Mouse (Mus musculus) midbrain, embryonic 10.5 days (tissue): ENCODE results near the gene Cfap97d2. TPM values are rescaled to one million over a fixed set of nuclear protein-coding genes. Genes with fewer than 3 reads are reported as not detected.
"Not testable (repeated sequence)": the region's sequence is repeated elsewhere in the genome, so short reads cannot be mapped to it uniquely, and the experiment has no call there.

Source experiments
- DNase-seq: peaks from one replicate; pipeline ENCODE4 v3.0.0-alpha.2; 2017; ENCODE audit warnings: low spot score
- H3K27ac ChIP-seq: fragments of 300-500 bp; sonication (generic); replicated peaks from 2 replicates; pipeline ENCODE4 v1.5.1; 2016; ENCODE audit warnings: mild to moderate bottlenecking
- H3K27me3 ChIP-seq: fragments of 300-500 bp; sonication (generic); 2 replicates; pipeline ENCODE4 v1.6.1; 2016; ENCODE audit warnings: low read depth, mild to moderate bottlenecking; ENCODE audit not compliant: poor library complexity, severe bottlenecking
- H3K36me3 ChIP-seq: fragments of 300-500 bp; sonication (generic); 2 replicates; pipeline ENCODE4 v1.6.1; 2016; ENCODE audit warnings: mild to moderate bottlenecking, moderate library complexity
- H3K4me1 ChIP-seq: fragments of 300-500 bp; sonication (generic); 2 replicates; pipeline ENCODE4 v1.6.1; 2016
- H3K4me3 ChIP-seq: fragments of 300-500 bp; sonication (generic); 2 replicates; pipeline ENCODE4 v1.5.1; 2016; ENCODE audit warnings: mild to moderate bottlenecking, moderate library complexity
- H3K9me3 ChIP-seq: fragments of 300-500 bp; sonication (generic); replicated peaks from 2 replicates; pipeline ENCODE4 v1.6.1; 2016; ENCODE audit warnings: mild to moderate bottlenecking
- WGBS: fragments of 180-500 bp; shearing (Covaris S2); methylation state at CpG from one replicate; pipeline ENCODE4 v1.1.7; 2016; 5-methylcytosine and 5-hydroxymethylcytosine counted together
- polyA plus RNA-seq: library from polyadenylated mRNA; unstranded; fragments of >200 nt; fragmentation: Nextera tagmentation; extraction: Ambion mirVana; gene quantifications from 2 replicates; pipeline ENCODE4 v1.2.1, GENCODE M21; 2016

Gene Cfap97d2
- polyA plus RNA-seq, 1 experiment from 2014 or later = 0.68 TPM

- Histone ChIP-seq H3K27ac (no peak overlapping the region), H3K36me3 (0 out of 2 replicates have a peak, but pooled peaks cover 3% of the 10 kb centered on the region), H3K9me3 (0 out of 2 replicates have a peak, but pooled peaks cover 5% of the 10 kb centered on the region), H3K4me1 (peaks cover 18% of the 10 kb centered on the region), H3K4me3 (no peak overlapping the region), H3K27me3 (no peaks in the 10 kb centered on the region)
- DNase-seq = no peak
- 89% methylated on average over 5 of the region's 5 CpGs for WGBS
Observed at GRCm38 (mm10) chr8:13708514-13708913, 2.8 kb downstream of the Cfap97d2 start.

- Histone ChIP-seq H3K27me3 (no peaks in the 10 kb centered on the region), H3K27ac (no peak overlapping the region), H3K4me3 (no peak overlapping the region), H3K36me3 (no peaks in the 10 kb centered on the region), H3K4me1 (no peaks in the 10 kb centered on the region), H3K9me3 (no peaks in the 10 kb centered on the region)
- 96% methylated on average over 8 of the region's 8 CpGs for WGBS
- DNase-seq = no peak
Observed at GRCm38 (mm10) chr8:13718980-13719379, 13.3 kb downstream of the Cfap97d2 start.

GRCm38 (mm10) chr8:13725722-13726121, 20.0 kb downstream of the Cfap97d2 start:
- H3K27ac ChIP-seq = no peak overlapping the region
- DNase-seq = peak; percentile 34

GRCm38 (mm10) chr8:13727469-13728094, 21.9 kb downstream of the Cfap97d2 start:
- WGBS = 80% methylated on average over 10 of the region's 10 CpGs
- H3K27ac ChIP-seq = no peak overlapping the region
- H3K4me1 ChIP-seq = no peaks in the 10 kb centered on the region
- H3K9me3 ChIP-seq = no peaks in the 10 kb centered on the region
- H3K36me3 ChIP-seq = no peaks in the 10 kb centered on the region
- no peak overlapping the region for H3K4me3 ChIP-seq
- no peaks in the 10 kb centered on the region for H3K27me3 ChIP-seq
- DNase-seq = no peak

More at GRCm38 (mm10) chr8:13725722-13726121, 20.0 kb downstream of the Cfap97d2 start:
- no peak overlapping the region for H3K4me3 ChIP-seq
- no peaks in the 10 kb centered on the region for H3K27me3 ChIP-seq
- H3K36me3 ChIP-seq = no peaks in the 10 kb centered on the region
- H3K4me1 ChIP-seq = no peaks in the 10 kb centered on the region
- no peaks in the 10 kb centered on the region for H3K9me3 ChIP-seq

- DNase-seq = no peak
- Histone ChIP-seq H3K4me3 (no peak overlapping the region), H3K27me3 (no peaks in the 10 kb centered on the region), H3K4me1 (no peaks in the 10 kb centered on the region), H3K9me3 (no peaks in the 10 kb centered on the region), H3K27ac (no peak overlapping the region), H3K36me3 (no peaks in the 10 kb centered on the region)
- WGBS = 59% methylated on average over 6 of the region's 6 CpGs
Observed at GRCm38 (mm10) chr8:13740323-13740770, 34.7 kb downstream of the Cfap97d2 start.

- 88% methylated on average over 7 of the region's 7 CpGs for WGBS
- Histone ChIP-seq H3K36me3 (no peaks in the 10 kb centered on the region), H3K9me3 (no peaks in the 10 kb centered on the region), H3K4me3 (no peak overlapping the region), H3K4me1 (no peaks in the 10 kb centered on the region), H3K27ac (no peak overlapping the region), H3K27me3 (no peaks in the 10 kb centered on the region)
- no peak for DNase-seq
Observed at GRCm38 (mm10) chr8:13740817-13741613, 35.3 kb downstream of the Cfap97d2 start.

GRCm38 (mm10) chr8:13746212-13746611, 40.5 kb downstream of the Cfap97d2 start:
- not testable (repeated sequence) for H3K4me1 ChIP-seq, H3K27me3 ChIP-seq, H3K36me3 ChIP-seq, H3K27ac ChIP-seq, H3K4me3 ChIP-seq, DNase-seq, H3K9me3 ChIP-seq
- WGBS = 90% methylated on average over 5 of the region's 6 CpGs

- no peak for DNase-seq
- Histone ChIP-seq H3K36me3 (no peaks in the 10 kb centered on the region), H3K27ac (no peak overlapping the region), H3K4me1 (no peaks in the 10 kb centered on the region), H3K9me3 (no peaks in the 10 kb centered on the region), H3K4me3 (no peak overlapping the region), H3K27me3 (no peaks in the 10 kb centered on the region)
- WGBS = 50% methylated on average over 3 of the region's 3 CpGs
Observed at GRCm38 (mm10) chr8:13747626-13748025, 41.9 kb downstream of the Cfap97d2 start.

- WGBS = 27% methylated on average over 2 of the region's 2 CpGs
Observed at GRCm38 (mm10) chr8:13753680-13754079, 48.0 kb downstream of the Cfap97d2 start.

GRCm38 (mm10) chr8:13756480-13756879, 50.8 kb downstream of the Cfap97d2 start:
- Histone ChIP-seq H3K4me3 (no peak overlapping the region), H3K27me3 (no peaks in the 10 kb centered on the region), H3K36me3 (peaks cover 17% of the 10 kb centered on the region), H3K9me3 (no peaks in the 10 kb centered on the region), H3K27ac (no peak overlapping the region), H3K4me1 (peaks cover 22% of the 10 kb centered on the region)
- 83% methylated on average over 7 of the region's 7 CpGs for WGBS
- no peak for DNase-seq

More at GRCm38 (mm10) chr8:13753680-13754079, 48.0 kb downstream of the Cfap97d2 start:
- Histone ChIP-seq H3K4me1 (peaks cover 15% of the 10 kb centered on the region), H3K27ac (no peak overlapping the region), H3K9me3 (no peaks in the 10 kb centered on the region), H3K27me3 (no peaks in the 10 kb centered on the region), H3K36me3 (no peaks in the 10 kb centered on the region), H3K4me3 (no peak overlapping the region)
- DNase-seq = peak; percentile 71

GRCm38 (mm10) chr8:13756982-13757804, 51.5 kb downstream of the Cfap97d2 start, which contains the start of gene Cdc16:
TSS of gene Cdc16 (plus strand) at chr8:13757676.
- peak; percentile 92 for DNase-seq
- 9% methylated on average over 40 of the region's 40 CpGs for WGBS
- H3K4me1 ChIP-seq = peaks cover 22% of the 10 kb centered on the region
- no peaks in the 10 kb centered on the region for H3K9me3 ChIP-seq
- H3K27me3 ChIP-seq = no peaks in the 10 kb centered on the region
- H3K27ac ChIP-seq = peak within 1 kb of the TSS; percentile 93
- H3K36me3 ChIP-seq = peaks cover 25% of the 10 kb centered on the region
- H3K4me3 ChIP-seq = peak within 1 kb of the TSS; percentile 100
